Mouse (Mus musculus) kidney, adult 2 months (tissue): ENCODE results near the gene Comp. TPM values are rescaled to one million over a fixed set of nuclear protein-coding genes. Genes with fewer than 3 reads are reported as not detected.

Experiments
- DNase-seq: peaks from one replicate; pipeline ENCODE4 v3.0.0; 2021
- H3K27ac ChIP-seq: fragments of 200-500 bp; 2 replicates; pipeline ENCODE4 v1.5.1; 2012; ENCODE audit warnings: low read depth, low read length, control low read depth, inconsistent platforms; ENCODE audit not compliant: insufficient read depth
- H3K27me3 ChIP-seq: fragments of 200-500 bp; replicated peaks from 2 replicates; pipeline ENCODE4 v1.6.1; 2012; ENCODE audit warnings: mild to moderate bottlenecking, moderate library complexity, low read length, inconsistent platforms; ENCODE audit not compliant: control insufficient read depth, insufficient read depth
- H3K36me3 ChIP-seq: fragments of 200-500 bp; 2 replicates; pipeline ENCODE4 v1.6.1; 2012; ENCODE audit warnings: mild to moderate bottlenecking, moderate library complexity, low read length, inconsistent platforms; ENCODE audit not compliant: control insufficient read depth, insufficient read depth
- H3K4me1 ChIP-seq: fragments of 200-500 bp; 2 replicates; pipeline ENCODE4 v1.6.1; 2011; ENCODE audit warnings: low read length; ENCODE audit not compliant: control insufficient read depth, insufficient read depth
- H3K4me3 ChIP-seq: fragments of 200-500 bp; 2 replicates; pipeline ENCODE4 v1.5.1; 2011; ENCODE audit warnings: mild to moderate bottlenecking, low read depth, low read length, control low read depth; ENCODE audit not compliant: insufficient read depth
- CTCF ChIP-seq: fragments of 200-500 bp; conservative IDR thresholded peaks from 2 replicates; pipeline ENCODE4 v1.5.1; 2011; ENCODE audit warnings: low read depth, mild to moderate bottlenecking, control low read depth, low read length, moderate library complexity, mixed read lengths; ENCODE audit not compliant: insufficient read depth, insufficient read length
- POLR2A ChIP-seq: fragments of 200-500 bp; IDR thresholded peaks from one replicate; pipeline ENCODE4 v1.6.1; 2011; ENCODE audit warnings: low read depth, low read length, control low read depth
- WGBS: fragments of 180-500 bp; shearing (Covaris S2); methylation state at CpG from one replicate; pipeline ENCODE4 v1.1.7; 2018; 5-methylcytosine and 5-hydroxymethylcytosine counted together
- polyA plus RNA-seq: library from polyadenylated mRNA; depleted of rRNA; stranded (reverse); fragments of >200 nt; gene quantifications from 2 replicates; pipeline ENCODE4 v1.2.3, GENCODE M21; 2012

Gene Comp
- polyA plus RNA-seq, 1 experiment = 1.6 TPM

DNA sequence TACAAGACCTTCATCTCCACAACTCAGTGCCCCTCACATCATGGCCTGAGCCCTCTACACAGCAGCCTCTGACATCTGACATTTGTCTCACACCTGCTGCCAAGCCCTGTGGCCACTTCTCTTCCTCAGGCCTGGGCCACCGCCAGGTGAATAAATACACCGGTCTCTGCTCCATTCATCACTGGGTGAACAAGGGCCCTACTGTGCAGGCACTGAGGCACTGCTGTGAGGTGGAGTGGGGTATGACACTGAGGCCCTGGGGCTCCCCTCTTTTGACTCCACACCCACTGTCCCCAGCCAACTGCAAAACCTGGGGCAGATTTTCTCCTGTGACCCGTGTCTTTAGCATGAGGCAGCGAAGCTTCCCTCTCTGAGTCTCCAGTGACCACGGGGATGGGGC lies 6.8 kb upstream of the Comp start:
- 77% methylated on average over 5 of the region's 5 CpGs for WGBS
- no peaks in the 10 kb centered on the region for H3K27me3 ChIP-seq
- TF ChIP-seq POLR2A = no peak
- no peak for TF ChIP-seq CTCF
- no peak overlapping the region for H3K27ac ChIP-seq
- no peaks in the 10 kb centered on the region for H3K36me3 ChIP-seq
- no peak for DNase-seq
- H3K4me1 ChIP-seq = peaks cover 5% of the 10 kb centered on the region; the same call in 1 of the 2 replicates
- H3K4me3 ChIP-seq = no peak overlapping the region

DNA sequence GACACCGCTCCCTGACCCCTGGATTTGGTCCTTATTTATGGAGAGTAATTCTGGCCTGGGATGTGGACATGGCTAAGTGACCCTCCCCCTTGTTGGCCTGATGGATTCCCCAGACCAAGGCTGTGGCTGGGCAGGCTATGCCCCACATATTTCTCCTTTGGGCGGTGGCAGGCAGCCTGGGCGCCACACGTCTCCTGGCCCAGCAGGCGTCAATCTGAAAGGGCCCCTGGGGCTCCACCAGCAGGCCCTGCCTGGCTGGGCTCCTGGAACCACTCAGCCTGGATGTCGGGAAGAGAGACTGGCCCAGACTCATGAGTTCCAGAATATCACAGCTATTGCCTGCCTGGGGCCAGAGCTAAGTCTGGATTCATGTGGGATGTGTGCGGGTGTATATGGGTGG lies 2.9 kb upstream of the Comp start:
- H3K27me3 ChIP-seq = peaks cover 5% of the 10 kb centered on the region; the same call in 1 of the 2 replicates
- WGBS = 93% methylated on average over 7 of the region's 7 CpGs
- TF ChIP-seq POLR2A (no peak), CTCF (no peak)
- H3K4me3 ChIP-seq = no peak overlapping the region
- no peaks in the 10 kb centered on the region for H3K36me3 ChIP-seq
- peaks cover 13% of the 10 kb centered on the region for H3K4me1 ChIP-seq
- no peak for DNase-seq
- no peak overlapping the region for H3K27ac ChIP-seq

DNA sequence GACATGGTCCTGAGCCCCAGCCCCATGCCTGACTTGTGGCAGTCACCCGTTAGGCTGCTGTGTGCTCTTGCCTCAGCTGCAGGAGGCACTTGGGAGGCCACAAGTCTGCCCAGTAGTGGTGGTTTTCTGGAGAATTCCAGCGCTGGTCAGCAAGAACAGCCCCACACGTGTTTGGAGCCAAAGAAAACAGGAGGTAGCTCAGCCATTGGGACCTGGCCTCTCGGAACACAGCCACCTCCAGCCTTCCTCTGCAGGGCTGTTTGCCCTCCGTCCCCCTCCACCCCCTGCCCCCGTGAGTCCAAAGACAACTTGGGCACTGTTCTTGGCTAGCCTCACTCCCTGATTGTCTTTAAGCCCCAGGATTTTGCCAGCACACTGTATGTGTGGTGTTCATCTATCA lies 1.4 kb upstream of the Comp start:
- WGBS = 21% methylated on average over 6 of the region's 6 CpGs
- H3K36me3 ChIP-seq = no peaks in the 10 kb centered on the region

DNA sequence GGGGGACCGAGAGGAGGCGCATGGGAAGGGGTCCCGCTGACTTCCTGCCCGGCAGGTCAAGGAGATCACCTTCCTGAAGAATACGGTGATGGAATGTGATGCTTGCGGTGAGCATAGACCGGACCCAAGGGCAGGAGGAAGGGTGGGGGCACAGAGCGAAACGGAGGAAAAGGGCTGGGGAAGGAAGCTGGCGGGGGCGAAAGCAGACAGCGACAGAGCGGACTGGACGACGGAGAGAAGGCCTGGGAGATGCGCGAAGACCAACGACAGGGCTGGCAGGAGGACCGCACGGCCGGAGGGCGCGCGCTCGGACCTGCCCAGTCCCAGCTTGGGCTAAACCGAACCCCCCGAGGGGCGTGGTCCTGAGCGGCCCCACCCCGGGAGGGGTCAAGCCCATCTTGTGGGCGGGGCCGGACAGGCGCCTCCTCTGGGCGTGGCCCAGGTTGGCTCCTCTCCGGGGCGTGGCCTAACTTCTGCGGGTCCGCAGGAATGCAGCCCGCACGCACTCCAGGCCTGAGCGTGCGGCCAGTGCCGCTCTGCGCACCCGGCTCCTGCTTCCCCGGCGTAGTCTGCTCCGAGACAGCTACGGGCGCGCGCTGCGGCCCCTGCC lies 1.1 kb downstream of the Comp start:
- peaks cover 13% of the 10 kb centered on the region for H3K4me1 ChIP-seq
- H3K27ac ChIP-seq = no peak overlapping the region
- TF ChIP-seq POLR2A = no peak
- H3K4me3 ChIP-seq = peak overlapping the region; percentile 48
- 2% methylated on average over 53 of the region's 53 CpGs for WGBS
- no peaks in the 10 kb centered on the region for H3K36me3 ChIP-seq
- DNase-seq = peak; percentile 90
- peaks cover 7% of the 10 kb centered on the region for H3K27me3 ChIP-seq

More for the DNA sequence above, 1.4 kb upstream of the Comp start:
- H3K4me1 ChIP-seq = peaks cover 13% of the 10 kb centered on the region
- peaks cover 7% of the 10 kb centered on the region for H3K27me3 ChIP-seq
- TF ChIP-seq CTCF (no peak), POLR2A (no peak)
- H3K4me3 ChIP-seq = no peak overlapping the region
- H3K27ac ChIP-seq = peak overlapping the region; percentile 51; the same call in 1 of the 2 replicates
- DNase-seq = peak; percentile 82

DNA sequence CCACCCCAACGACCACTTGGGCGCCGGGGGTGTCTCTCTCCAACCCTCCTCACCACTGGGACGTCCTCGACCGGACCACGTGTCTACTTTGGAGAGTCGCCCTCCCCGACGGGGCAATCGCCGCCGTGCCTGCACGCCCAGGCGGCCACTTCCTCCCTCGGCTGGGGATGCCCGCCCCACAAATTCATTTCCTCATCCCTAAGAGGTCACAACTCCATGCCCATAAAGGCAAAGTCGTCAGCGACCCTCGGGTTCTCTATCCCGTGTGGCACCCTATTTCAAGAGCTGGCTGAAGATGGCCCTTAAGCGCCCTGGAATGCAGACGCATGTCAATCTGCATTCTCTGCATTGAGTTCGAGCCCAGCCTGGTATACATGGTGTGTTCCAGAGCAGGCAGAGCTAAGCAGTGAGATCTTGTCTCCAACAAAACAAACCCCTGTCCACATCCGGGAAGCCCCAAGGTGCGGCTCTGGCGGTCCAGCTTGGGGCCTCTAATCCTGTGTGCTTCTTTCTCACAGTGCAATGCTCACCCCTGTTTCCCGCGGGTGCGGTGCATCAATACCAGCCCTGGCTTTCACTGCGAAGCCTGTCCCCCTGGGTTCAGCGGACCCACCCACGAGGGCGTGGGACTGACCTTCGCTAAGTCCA lies 2.0 kb downstream of the Comp start:
- 5% methylated on average over 35 of the region's 35 CpGs for WGBS
- Histone ChIP-seq H3K27ac (no peak overlapping the region), H3K4me3 (no peak overlapping the region), H3K27me3 (peaks cover 7% of the 10 kb centered on the region), H3K36me3 (no peaks in the 10 kb centered on the region), H3K4me1 (peaks cover 13% of the 10 kb centered on the region)
- DNase-seq = no peak
- no peak for TF ChIP-seq CTCF
- no peak for TF ChIP-seq POLR2A

DNA sequence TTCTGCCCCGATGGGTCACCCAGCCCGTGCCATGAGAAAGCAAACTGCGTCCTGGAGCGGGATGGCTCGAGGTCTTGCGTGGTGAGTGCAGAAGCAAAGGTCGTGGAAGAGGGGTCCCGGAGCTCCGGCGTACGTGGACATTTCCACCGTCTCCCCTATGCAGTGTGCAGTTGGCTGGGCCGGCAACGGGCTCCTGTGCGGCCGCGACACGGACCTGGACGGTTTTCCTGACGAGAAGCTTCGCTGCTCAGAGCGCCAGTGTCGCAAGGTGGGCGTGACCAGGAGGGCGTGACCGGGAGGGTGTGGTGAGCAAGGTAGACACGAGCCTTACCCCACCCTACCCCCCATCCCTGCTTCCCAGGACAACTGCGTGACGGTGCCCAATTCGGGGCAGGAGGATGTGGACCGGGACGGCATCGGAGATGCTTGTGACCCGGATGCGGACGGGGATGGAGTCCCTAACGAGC lies 3.0 kb downstream of the Comp start:
- DNase-seq = no peak
- H3K4me1 ChIP-seq = peaks cover 13% of the 10 kb centered on the region
- no peak overlapping the region for H3K4me3 ChIP-seq
- no peak for TF ChIP-seq CTCF
- TF ChIP-seq POLR2A = no peak
- H3K36me3 ChIP-seq = no peaks in the 10 kb centered on the region
- WGBS = 4% methylated on average over 37 of the region's 37 CpGs
- H3K27me3 ChIP-seq = peaks cover 7% of the 10 kb centered on the region
- no peak overlapping the region for H3K27ac ChIP-seq

DNA sequence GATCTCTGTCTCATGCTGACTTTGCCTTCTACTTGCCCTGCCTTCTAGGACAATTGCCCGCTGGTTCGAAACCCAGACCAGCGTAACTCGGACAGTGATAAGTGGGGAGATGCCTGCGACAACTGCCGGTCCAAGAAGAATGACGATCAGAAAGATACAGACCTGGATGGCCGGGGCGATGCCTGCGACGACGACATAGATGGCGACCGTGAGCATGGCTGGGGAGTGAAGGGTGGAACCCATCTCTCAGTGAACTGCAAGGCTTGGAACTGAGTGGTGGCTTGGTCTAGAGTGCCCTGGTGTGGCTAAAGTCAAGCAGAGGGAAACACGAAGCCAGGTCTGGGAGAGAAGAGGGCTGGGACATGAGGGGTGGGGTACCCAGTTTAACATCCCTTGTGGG lies 3.7 kb downstream of the Comp start:
- 16% methylated on average over 15 of the region's 15 CpGs for WGBS
- DNase-seq = no peak
- H3K4me3 ChIP-seq = no peak overlapping the region
- no peak overlapping the region for H3K27ac ChIP-seq
- no peak for TF ChIP-seq POLR2A
- TF ChIP-seq CTCF = no peak
- peaks cover 7% of the 10 kb centered on the region for H3K27me3 ChIP-seq
- H3K4me1 ChIP-seq = peaks cover 9% of the 10 kb centered on the region
- H3K36me3 ChIP-seq = no peaks in the 10 kb centered on the region
